Mouse (Mus musculus) gastrocnemius, postnatal 25 days (tissue): Measurements from ENCODE around the gene Ffar2. TPM values are rescaled to one million over a fixed set of nuclear protein-coding genes. Genes with fewer than 3 reads are reported as not detected.
"Not testable (repeated sequence)": the region's sequence is repeated elsewhere in the genome, so short reads cannot be mapped to it uniquely, and the experiment has no call there.

Experiments used
- DNase-seq: peaks from one replicate; pipeline ENCODE4 v3.0.0; 2022
- long read RNA-seq, 2 experiments: library from polyadenylated mRNA; stranded (forward); transcript quantifications; one replicate each; pipeline ENCODE4 v2.0.0; 2021
- total RNA-seq, 2 experiments: library from RNA; stranded (reverse); gene quantifications; 1 replicate in 1 of 2; 2 replicates in 1 of 2; pipeline ENCODE4 v1.2.3; 2021

Ffar2 gene
- 1 to 10 TPM in 1 of 2 experiments, not detected in 1; 2.4 TPM for total RNA-seq
- long read RNA-seq, experiment 1 = 0 reads
- long read RNA-seq, experiment 2 = 0 reads

DNA sequence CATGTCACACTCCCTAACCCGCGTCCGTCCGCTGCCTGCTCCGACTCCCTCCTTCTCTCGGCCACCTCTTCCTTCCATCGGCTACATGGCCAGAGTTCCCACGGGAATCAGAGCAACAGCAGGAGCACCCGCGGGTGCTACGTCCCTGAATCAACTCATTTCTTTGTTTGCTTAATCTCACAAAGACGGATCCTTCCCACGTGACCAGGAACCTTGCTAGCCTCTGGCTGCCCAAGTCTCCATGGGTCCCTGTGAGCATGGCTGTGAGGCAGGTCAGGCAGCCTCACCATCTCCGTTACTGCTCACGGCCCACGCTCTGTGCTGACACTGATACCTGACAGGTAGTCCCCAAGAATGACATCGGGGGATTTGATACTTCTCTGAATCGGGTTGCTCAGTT is at the start of gene Ffar2:
Gene Ffar2, minus strand, starts transcription at position 101 of the 400 bp plus-strand sequence.
- DNase-seq = no peak

DNA sequence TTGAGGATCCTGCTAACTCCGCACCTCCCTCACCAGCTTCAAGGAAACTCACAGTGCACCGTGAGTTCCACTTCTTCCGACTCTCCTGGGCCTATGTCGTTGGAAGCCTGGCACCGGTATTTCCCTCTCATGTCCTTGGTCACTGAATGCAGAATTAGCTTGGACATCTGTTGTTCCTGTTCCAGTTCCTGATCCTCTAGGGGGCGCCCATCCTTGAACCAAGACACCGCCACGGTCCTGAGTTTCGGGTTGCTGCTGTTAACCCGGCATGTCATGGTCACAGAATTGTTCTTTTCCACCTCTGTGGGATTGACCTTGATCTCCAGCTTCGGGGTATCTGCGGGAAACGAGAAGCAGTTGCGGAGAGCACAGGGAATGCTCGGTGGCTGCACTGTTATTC is 49.5 kb upstream of the Ffar2 start:
- peak; percentile 30 for DNase-seq

DNA sequence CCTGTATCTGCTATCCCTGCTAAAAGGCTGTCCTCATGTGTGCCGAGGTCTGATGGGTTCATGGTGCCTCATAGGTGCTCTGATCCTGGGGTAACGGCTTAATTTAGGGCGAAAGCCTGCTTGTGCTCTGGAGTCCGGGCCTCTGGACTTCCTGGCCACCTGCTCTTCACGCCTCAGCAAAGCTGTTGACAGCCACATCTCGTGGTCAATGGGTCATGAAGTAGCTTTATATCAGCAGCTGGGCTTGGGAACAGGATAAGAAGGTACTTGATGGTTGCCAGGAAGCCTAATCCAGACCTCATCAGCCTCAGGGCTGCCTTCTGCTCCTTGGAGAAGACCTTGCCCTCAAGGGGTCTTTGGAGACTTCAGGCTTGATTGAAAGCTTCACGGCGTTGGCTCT is 39.8 kb upstream of the Ffar2 start:
- DNase-seq = no peak

- no peak for DNase-seq
Observed at GRCm38 (mm10) chr7:30861464-30861863, 37.9 kb upstream of the Ffar2 start, which contains the start of gene Ffar1. Gene Ffar1 (minus strand): TSS chr7:30861564.

DNA sequence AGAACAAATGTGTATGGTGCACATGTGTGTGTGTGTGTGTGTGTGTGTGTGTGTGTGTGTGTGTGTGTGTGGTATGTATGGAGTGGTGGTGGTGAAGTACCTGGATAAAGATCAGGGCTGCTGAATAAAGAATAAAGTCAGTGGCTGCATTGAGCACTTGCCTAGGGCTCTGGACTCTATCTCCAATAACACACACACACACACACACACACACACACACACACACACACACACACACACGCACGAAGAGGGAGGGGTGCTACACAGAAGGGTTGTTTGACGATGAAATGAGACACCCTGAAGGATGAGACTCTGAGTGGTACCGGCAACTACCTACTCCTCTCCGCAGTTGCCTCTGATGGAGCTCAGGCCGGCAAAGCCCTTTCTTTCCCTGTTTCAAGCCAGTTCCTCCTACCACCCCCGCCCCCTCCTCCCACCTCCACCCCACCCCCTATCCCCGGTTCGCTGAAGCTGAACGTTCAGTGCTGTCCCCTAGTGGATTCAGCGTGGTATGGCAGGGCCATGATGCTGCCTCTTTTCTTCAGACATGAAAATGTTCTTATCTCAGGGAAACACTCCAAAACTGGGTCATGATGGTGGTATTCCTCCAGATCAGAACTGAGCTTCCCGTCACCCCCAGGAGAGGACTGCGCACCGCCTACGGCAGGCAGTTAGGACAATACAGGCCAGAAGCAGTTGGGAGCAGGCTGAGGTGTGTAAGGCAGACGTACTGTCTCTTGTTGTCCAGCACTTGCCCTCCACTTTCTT is 36.2 kb upstream of the Ffar2 start:
- no peak for DNase-seq

- DNase-seq = no peak
Observed at GRCm38 (mm10) chr7:30859290-30859634, 35.7 kb upstream of the Ffar2 start.

DNA sequence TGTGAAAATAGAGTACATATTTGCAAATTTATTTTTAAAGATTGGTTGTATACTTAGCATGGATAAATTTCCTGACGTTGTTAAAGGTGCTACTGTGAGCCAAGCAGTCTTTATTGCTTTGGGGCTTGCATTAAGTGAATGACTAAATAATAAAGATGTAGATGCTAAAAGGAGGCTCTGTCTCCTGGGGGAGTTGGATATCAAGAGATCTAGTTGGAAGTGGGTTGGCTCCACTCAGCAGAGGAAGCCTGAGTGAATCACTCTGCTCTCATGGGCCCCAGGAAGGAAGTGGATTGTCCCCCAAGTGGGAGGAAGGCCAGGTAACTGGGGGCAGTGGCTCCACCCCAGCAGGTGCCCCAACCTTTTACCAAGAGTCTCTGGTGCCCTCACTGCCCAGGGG is 34.2 kb upstream of the Ffar2 start:
- DNase-seq = no peak

- no peak for DNase-seq
Observed at GRCm38 (mm10) chr7:30856078-30856477, 32.5 kb upstream of the Ffar2 start, which contains the start of gene Ffar3. Gene Ffar3 (minus strand): TSS chr7:30856178.

GRCm38 (mm10) chr7:30851421-30851820 is 27.8 kb upstream of the Ffar2 start:
- no peak for DNase-seq

- DNase-seq = no peak
Observed at GRCm38 (mm10) chr7:30847934-30848333, 24.4 kb upstream of the Ffar2 start.

- DNase-seq = no peak
Observed at GRCm38 (mm10) chr7:30847386-30847785, 23.8 kb upstream of the Ffar2 start.

- DNase-seq = no peak
Observed at GRCm38 (mm10) chr7:30846505-30847053, 23.0 kb upstream of the Ffar2 start.

DNA sequence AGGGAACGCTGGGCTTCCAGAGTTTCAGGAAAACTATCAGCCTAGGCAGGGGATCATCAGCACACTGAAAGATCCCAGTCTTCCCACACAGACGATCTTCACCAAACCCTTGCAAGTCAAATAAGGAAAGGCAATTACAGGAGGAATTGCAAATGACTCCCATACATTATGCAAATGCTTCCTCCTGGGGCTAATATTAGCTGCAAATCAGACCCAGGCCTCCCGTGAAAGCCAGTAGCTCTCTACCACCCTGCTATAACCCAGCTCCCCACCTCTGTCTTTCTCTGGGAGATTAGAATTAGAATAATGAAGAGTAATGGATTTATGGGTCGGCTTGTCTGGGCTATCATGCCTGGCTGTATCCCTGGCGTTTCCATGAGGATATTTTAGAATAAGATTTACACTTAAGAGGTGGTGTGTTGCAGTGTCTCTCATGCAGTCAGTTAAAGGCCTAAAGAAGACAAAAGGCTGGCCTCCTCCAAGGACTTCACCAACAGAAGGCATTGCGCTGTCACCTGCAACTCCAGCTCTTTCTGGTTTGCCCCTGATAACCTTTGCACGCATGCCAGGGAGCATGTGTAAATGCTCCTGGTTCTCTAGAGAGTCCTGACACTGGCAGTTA is 21.2 kb upstream of the Ffar2 start:
- no peak for DNase-seq

DNA sequence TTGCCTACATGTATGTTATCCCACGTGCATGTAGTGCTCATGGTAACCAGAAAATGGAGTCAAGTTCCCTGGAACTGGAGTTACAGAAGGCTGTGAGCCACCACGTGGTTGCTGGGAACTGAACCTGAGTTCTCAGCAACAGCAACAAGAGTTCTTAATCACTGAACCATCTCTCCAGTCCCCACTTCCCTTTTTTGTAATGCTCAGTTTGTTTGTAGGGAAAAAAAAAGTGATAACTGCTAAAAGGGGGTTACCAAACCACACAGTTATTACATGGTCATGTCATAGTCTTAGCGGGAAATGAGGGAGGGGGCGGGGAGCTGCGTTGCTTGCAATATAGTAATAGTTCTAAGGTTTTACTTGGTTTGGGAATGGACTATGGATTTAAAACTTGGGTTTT is 18.5 kb upstream of the Ffar2 start:
- DNase-seq = no peak

- no peak for DNase-seq
Observed at GRCm38 (mm10) chr7:30841379-30841778, 17.8 kb upstream of the Ffar2 start.

GRCm38 (mm10) chr7:30840306-30840705 is 16.7 kb upstream of the Ffar2 start:
- no peak for DNase-seq

DNA sequence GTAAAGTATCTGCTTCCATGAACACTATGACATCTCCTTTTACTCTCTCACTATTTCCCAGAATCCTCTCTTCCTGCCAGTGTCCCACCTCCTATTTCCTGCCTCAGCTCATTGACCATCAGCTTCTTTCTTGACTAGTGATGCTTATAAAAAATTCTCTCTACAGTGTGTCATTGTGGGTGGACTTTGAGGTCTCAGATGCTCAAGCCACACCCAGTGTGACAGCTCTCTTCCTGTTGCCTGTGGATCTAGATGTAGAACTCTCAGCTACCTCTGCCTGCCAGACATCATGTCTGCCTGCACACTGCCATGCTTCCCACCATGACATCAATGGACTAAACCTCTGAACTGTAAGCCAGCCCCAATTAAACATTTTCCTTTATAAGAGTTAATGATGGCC is 13.7 kb upstream of the Ffar2 start:
- no peak for DNase-seq

- not testable (repeated sequence) for DNase-seq
Observed at GRCm38 (mm10) chr7:30832684-30833083, 9.1 kb upstream of the Ffar2 start.

GRCm38 (mm10) chr7:30832261-30832660 is 8.7 kb upstream of the Ffar2 start:
- DNase-seq = no peak

GRCm38 (mm10) chr7:30829428-30829827 is 5.9 kb upstream of the Ffar2 start:
- no peak for DNase-seq

GRCm38 (mm10) chr7:30828871-30829270 is 5.3 kb upstream of the Ffar2 start:
- DNase-seq = not testable (repeated sequence)

- no peak for DNase-seq
Observed at GRCm38 (mm10) chr7:30826660-30827059, 3.1 kb upstream of the Ffar2 start.

DNA sequence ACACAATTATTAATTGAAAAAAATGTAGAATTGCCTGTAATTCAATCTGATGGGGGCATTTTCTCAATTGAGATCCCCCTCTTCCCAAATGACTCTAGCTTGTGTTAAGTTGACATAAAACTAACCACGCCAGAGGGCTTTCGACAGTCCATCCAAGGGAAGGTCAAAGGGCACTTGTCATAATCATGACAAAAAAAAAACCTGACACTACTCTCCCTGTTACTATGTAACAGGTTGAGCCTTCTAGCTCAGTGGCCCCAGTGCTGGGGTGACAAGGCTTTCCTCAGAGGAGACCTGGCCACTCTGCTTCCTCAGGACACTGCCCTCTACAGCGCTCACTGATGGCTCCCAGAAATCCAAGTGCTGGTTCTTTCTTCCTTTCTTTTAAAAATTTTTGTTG is 731 bp upstream of the Ffar2 start:
- DNase-seq = no peak

DNA sequence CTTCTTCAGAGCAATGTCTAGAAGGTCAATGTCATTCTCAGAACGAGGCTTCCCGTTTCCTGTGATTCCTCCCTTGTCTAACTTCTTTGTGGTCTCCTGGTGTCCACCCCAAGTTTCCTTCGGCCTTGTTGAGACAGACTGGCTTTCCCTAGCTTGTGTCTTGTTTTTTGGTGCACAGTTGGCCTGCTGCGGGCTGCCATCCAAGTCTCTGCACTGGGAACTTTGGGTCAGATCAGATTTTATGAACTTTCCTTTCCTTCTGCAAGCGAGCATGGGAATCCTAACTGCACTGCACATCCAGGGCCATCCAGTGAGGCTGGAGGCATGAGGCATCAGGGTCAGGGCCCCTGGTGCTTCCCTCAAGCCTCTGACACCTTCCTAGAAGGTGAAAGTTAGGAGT is 2.0 kb downstream of the Ffar2 start:
- DNase-seq = no peak
